Mouse (Mus musculus) thymus, postnatal 14 days (tissue): ENCODE data around the gene Grem1.

Experiments
- DNase-seq: peaks from one replicate; pipeline ENCODE4 v3.0.0; 2021

Grem1 gene

DNA sequence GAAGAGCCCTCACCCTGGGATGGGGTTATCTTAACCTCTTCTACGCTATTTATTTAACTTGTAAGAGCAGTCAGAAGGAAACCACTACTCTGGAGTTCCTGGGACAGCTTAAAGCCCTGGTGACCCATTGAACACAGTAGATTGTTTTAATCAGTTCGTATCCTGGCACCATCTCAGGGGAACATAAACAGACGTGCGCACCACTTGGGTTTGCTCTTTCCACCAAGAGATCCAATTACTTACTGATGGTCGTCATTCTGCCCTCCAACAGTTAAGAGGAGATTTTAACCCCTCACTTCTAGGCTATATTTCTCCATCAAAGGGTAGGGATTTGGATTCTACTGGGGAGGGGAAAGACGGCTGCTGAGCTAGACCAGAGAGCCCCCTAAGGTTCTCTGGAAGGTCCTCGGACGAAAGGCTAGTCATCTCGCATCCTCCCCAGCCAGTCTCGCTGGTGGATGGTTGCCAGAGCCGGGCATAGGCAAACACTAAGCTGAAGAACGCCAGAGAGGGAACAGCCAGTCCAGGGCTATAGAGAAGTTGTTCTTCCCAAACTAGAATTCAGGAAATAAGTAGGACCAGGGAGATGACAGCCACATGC is 1.4 kb downstream of the Grem1 start:
- no peak for DNase-seq

DNA sequence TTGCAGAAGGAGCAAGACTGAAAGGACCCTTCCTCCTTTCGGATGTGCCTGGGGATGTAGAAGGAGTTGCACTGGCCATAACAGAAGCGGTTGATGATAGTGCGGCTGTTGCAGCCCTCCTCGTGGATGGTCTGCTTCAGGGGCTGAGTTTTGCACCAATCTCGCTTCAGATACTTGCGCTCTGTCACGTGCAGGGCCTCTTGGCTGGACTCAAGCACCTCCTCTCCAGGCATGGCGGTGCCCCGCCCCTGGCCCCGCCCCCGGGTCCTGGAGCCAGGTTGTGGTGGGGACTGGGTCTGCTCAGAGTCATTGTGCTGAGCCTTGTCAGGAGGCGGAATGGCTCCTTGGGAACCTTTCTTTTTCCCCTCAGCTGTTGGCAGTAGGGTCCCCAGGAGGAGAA is 8.7 kb downstream of the Grem1 start:
- DNase-seq = no peak

DNA sequence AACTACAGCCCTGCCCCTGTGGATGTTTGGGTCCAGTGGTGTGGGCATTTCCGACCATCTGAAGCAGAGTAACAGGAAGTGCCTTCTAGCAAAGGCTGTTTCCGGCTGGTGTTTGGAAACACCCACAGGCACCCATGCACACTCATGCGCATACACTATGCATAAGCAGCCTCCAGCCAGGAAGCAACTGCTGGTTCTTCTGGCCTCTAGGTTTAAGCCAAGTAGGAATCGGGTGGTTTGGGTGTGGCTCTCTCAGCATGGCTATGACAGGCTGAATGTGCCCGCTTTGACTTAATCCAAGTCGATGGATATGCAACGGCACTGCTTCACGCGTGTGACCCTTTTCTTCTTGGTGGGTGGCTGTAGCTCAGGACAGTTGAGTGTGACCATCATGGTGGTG is 9.1 kb downstream of the Grem1 start:
- no peak for DNase-seq

DNA sequence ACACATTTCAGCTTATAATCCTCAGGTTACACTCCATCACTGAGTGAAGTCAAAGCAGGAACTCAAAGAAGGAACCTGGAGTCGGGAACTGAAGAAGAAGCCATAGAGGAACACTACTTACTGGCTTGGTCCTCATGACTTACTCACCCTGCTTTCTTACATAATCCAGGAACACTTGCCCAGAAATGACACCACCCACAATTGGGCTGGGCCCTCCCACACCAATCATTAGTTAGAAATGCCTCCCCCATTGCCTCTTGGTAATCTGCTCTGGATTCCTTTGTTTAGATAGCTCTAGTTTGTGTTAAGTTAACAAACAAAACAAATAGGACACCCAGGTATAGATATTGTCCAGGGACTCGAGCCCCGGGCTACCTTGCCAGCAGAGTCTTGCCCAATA is 29.9 kb downstream of the Grem1 start:
- DNase-seq = no peak

DNA sequence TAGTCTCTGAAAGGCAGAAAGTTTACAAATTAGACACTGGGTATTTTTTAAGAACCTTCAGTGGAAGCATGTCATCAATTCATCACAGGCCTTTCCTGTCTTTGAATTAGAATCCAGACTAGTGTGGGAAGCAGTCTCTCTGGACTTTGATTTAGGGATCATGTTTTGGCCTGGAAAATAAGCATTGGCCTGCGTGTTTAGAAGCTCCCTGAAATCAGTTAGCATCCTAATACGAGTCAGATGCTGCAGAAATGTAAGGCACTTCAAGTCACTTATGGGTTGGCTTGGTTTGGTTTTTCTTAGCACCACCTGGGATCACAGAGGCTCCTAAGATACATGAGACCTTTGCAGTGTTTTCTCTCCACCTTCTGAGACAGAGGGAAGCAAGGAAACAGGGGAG is 43.6 kb downstream of the Grem1 start:
- DNase-seq = no peak

DNA sequence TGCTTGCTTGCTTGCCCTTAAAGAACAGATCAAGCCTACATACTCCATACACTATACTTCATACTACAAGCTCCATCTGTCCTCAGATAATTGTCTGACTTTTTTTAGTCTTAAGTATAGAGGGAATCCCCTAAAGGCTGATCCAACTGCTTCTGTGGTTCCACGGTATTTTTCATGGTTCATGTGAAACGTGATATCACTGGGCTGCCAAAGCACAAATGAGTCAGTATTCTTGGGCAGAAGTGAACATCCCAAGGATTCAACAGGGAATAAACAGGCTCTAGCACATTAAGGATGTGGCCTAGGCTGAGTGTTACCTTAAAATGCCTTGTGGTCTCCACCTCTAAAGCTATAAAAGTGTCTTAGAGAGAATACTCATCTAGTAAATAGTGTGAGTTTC is 45.0 kb downstream of the Grem1 start:
- DNase-seq = no peak

DNA sequence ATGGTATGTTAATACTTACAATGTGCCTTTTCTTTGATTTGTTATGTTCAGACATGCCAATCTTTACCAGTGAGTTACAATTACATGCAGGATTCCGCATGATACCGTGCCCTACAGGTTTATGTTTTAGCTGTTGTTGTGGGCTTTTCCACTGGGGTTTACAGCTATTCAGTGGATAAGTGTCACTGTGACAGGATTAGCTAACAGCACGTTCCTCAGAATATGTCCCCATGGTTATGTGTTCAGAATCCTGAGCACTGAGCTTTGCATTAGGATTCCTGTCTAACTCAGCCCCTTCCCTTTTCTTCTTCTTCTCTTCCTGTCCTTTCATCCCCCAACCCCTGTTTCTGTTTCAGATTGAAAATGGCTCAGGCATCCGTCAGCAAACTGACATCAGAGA is 50.9 kb downstream of the Grem1 start:
- DNase-seq = no peak

DNA sequence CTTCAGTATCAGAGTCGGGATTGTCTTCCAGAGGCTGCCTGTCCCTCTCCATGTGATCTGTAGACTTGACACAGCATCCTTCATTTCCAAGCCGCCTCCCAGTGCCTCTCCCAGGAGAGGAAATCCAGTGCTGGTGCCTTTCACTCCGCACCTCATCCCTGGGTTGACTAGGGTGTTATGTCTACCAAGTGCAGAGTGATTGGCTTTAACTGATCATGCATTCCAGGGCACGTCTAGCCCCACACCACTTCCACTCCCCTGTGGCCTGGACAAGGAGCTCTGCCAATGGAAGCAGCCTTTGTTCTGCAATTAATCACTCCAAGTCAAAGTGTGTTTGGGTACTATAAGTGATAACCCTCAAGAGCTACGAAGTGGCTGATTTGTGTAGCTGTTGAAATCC is 56.9 kb downstream of the Grem1 start:
- DNase-seq = no peak

DNA sequence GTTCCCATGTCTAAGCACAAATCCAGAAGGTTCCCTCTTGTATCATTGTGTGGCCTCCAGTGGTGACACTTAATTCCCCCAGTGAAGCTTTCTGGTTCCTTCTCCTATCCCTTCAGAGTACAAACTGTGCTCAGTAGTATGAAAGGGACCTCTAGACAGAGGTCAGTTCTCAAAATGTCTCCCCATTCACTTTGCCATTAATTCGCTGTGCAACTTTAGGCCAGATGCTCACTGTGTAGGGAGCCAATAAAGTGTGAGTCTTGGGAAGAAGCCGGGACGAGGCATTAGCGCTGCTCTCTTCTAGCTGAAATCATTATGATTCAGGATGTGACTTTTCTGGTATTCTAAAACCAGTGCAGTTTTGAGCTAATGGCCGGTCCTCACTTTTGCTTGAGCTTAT is 61.8 kb downstream of the Grem1 start:
- DNase-seq = no peak

DNA sequence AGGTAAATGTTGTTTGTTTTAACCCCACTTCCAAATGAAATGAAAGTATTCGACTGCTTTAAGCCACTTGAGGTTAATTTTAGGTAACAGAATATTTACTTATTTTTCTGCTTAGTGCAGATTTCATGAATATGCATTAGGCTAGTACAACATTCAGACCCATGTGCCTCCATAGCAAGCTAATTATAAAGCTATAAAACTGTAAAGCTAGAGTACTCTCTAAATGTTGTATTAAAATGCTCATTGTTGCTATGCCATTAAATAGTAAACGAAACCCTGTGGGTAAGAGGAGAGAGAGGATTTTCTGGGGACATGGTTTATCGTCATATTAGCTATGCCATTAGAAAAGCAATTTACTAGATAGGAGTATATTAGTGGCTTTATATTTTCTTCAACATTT is 62.2 kb downstream of the Grem1 start:
- DNase-seq = no peak
